Mouse (Mus musculus) C2C12 (cell line): ENCODE measurements at regions not wholly inside any gene's neighbourhood (a gene's known extent, or its start where the extent isn't known, plus 50 kb on each side); places are given as distances from the start of the nearest gene placed in this dataset.

ENCODE experiments used
- CEBPB ChIP-seq: IDR thresholded peaks from one replicate; pipeline ENCODE4 v1.6.1; 2011; ENCODE audit warnings: low read depth, mild to moderate bottlenecking, control low read depth, moderate library complexity
- CTCF ChIP-seq: IDR thresholded peaks from one replicate; pipeline ENCODE4 v1.5.1; 2011; ENCODE audit not compliant: control insufficient read depth, insufficient read depth, insufficient read length
- MAX ChIP-seq: IDR thresholded peaks from one replicate; pipeline ENCODE4 v1.6.1; 2011; ENCODE audit warnings: mild to moderate bottlenecking, control low read depth
- MYOD1 ChIP-seq: IDR thresholded peaks from one replicate; pipeline ENCODE4 v1.6.1; 2011; ENCODE audit warnings: low read depth; ENCODE audit not compliant: control insufficient read depth, insufficient read length
- MYOG ChIP-seq: IDR thresholded peaks from one replicate; pipeline ENCODE4 v1.6.1; 2011; ENCODE audit not compliant: control insufficient read depth, insufficient read length; ENCODE audit errors: extremely low read depth
- USF1 ChIP-seq: IDR thresholded peaks from one replicate; pipeline ENCODE4 v1.6.1; 2011; ENCODE audit warnings: low read depth, mild to moderate bottlenecking, control low read depth, moderate library complexity

DNA sequence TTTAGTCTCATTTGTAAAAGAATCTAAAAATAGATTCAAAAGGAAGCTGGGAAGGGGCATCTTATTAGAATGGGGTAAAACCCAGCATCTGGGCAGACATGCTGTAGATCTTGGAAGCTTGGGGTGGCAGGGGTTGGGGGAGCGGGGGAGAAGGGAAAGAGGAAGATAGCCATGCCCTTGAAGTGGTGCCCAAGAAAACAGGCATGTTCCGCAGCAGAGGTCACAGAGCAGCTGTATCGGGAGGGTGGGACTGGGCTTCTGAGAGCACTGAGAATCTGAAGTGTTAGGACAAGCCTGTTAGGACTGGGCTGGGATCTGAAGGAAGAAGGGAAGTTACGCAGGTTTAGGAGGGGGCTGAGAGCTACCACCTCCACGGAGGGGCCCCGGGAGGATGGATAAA, 84.4 kb upstream of the Ankrd50 start:
- TF ChIP-seq CTCF (no peak), CEBPB (no peak), MAX (no peak), USF1 (no peak), MYOG (no peak), MYOD1 (no peak)
